Mouse (Mus musculus): Measurements from ENCODE around the gene Vsig10l.

Vsig10l gene

DNA sequence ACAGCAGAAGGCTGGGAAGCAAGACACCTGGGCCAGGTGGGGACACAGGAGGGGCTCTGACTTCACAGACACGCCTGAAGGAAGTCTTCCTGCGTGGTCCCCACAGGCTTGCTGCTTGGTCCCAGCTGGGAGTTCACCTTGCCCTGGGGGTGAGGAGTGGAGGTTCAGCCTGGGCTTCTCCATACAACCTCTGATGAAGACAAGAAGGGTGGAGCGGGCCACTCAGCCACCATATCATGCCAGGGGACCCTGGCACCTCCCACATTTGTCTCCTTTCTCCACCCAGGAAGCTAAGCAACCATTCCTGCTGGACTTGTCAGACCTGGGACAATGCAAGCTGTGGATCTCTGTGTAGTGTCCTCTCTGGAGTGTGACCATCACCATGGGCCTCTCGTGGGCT lies at the start of gene Vsig10l:
Gene Vsig10l, plus strand, starts transcription at position 301 of the 400 bp plus-strand sequence.
- in situ Hi-C loops (cut with MboI; ENCODE audit: low sequenced_read_pairs), result no loop called here

- in situ Hi-C loops (cut with MboI; ENCODE audit: low sequenced_read_pairs), result no loop called here
Measured at GRCm38 (mm10) chr7:43417298-43417697, 45.7 kb upstream of the Vsig10l start.

DNA sequence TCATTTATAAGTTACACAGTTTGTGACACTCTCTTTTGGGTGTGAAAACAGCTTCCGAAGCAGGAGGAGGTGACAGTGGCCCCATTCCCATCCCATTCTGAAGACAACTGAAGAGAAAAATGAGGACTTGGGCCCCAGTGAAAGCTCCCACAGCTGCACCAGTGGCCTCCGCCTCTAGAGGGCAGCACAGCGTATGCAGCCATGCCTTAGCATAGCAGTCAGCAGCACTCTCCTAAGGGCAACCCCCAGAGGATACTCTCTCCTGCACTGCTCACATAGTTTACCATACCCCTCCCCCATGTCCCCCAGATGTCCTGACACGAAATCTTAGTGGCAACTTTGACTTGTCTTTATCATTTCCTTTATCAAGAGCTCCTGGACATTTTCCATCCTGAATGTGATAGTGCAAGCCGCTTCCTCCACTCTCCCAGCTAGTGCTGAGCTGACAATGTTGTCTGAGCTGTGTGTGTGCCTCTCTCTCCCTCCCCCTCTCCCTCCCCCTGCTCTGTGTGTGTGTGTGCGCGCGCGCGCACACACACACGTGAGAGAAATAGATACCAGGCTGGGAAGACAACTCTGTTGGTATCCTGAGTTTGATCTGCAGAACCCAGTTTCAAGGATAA lies 39.8 kb upstream of the Vsig10l start:
- in situ Hi-C loops (cut with MboI; ENCODE audit: low sequenced_read_pairs), result no loop called here

GRCm38 (mm10) chr7:43423991-43424625 lies 38.8 kb upstream of the Vsig10l start:
- in situ Hi-C loops (cut with MboI; ENCODE audit: low sequenced_read_pairs), result no loop called here

DNA sequence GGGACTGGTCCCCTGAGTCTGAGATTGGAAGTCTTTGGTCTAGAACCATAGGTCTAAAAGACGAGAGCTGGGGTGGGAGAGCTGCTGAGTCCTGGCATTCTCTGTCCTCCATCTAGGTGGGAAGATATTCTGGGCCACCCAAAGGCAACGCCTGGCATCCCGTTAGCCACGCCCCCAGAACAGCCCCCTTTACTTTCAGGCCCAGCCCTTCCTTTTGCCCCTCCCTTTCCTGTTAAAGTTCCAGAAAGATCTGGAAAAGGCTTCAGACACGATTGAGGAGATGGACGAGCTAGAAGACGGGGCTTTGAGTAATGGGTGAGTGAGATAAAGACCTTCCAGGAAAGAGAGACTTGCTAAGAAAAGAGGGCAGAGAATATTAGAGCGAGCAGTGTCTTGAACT lies 35.5 kb upstream of the Vsig10l start, which contains the start of gene Lim2:
Gene Lim2, plus strand, starts transcription at position 265 of the 400 bp plus-strand sequence.
- in situ Hi-C loops (cut with MboI; ENCODE audit: low sequenced_read_pairs), result no loop called here

DNA sequence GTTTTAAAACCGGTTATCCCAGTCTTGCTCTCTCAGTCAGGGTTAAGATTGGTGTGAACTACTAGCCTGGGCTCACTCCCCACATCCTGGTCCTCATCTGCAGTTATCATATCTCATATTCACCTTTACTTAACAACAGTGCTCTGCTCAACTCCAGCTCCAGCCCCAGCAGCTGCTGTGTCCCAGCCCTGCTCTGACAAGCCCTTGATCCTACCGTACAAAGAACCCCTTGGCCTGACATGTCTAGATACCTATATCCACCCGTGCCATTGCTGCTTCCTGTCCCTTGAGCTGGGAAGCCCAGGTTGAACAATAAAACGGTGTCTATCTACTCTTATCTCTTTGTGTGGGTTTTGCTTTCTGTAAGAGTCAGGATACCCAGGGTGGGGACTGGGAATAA lies 33.5 kb upstream of the Vsig10l start:
- in situ Hi-C loops (cut with MboI; ENCODE audit: low sequenced_read_pairs), result no loop called here

GRCm38 (mm10) chr7:43432891-43433290 lies 30.1 kb upstream of the Vsig10l start:
- in situ Hi-C loops (cut with MboI; ENCODE audit: low sequenced_read_pairs), result loop anchor here (10.0 kb wide), 1 partner anchor 58 kb away; no protein-coding TSS in a partner anchor

- in situ Hi-C loops (cut with MboI; ENCODE audit: low sequenced_read_pairs), result loop anchor here (10.0 kb wide), 1 partner anchor 60 kb away; no protein-coding TSS in a partner anchor
Measured at GRCm38 (mm10) chr7:43434676-43435075, 28.3 kb upstream of the Vsig10l start.

DNA sequence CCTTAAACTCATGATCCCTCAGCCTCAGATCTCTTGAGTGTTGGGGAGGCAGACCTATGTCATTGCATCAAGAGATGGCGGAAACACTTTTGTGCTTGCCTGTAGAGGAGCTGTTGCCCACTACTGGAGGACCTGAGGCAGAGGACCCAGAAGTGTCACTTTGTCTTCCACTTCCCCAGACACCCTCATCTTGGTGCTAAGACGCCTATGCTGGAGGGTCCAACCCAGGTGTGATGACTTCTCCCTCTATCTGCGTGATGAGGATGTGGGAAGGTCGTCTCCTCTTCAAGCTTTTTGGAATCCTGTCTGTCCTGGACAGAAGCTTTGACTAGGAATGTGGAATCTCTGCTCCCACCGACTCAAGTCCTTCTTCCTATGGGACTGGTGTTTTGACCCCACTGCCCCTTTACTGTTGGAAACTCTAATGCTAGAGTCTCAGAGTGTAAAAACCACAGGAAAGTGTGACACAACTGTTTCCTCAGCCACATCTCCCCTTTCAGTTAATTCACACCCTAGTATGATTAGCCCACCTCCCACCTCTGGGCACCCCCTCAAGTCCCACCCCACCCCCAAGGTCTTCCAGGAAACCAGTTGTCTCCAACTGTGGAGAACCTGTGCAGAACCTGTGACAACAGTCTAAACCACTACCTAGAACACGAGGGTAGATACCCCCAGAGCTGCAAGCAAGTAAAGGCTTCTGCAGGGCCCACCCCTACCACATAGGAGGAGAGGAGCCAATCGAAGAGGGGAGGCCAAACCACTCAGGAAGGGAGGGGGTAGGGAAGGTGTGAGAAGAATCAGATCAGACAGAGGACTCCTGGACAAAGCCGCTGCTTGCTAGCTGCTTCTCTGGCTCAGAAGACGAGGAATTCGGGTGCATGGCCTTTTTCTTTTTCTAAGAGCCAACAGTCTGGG lies 26.4 kb upstream of the Vsig10l start, which contains the start of gene Nkg7:
Gene Nkg7, plus strand, starts transcription at position 733 of the 915 bp plus-strand sequence.
- in situ Hi-C loops (cut with MboI; ENCODE audit: low sequenced_read_pairs), result loop anchor here (10.0 kb wide), 1 partner anchor 62 kb away; no protein-coding TSS in a partner anchor

- in situ Hi-C loops (cut with MboI; ENCODE audit: low sequenced_read_pairs), result loop anchor here (10.0 kb wide), 1 partner anchor 64 kb away; no protein-coding TSS in a partner anchor
Measured at GRCm38 (mm10) chr7:43438611-43439010, 24.3 kb upstream of the Vsig10l start.

GRCm38 (mm10) chr7:43440482-43440881 lies 22.5 kb upstream of the Vsig10l start, which contains the start of gene Cldnd2:
Gene Cldnd2, plus strand, starts transcription at chr7:43440782.
- in situ Hi-C loops (cut with MboI; ENCODE audit: low sequenced_read_pairs), result no loop called here

DNA sequence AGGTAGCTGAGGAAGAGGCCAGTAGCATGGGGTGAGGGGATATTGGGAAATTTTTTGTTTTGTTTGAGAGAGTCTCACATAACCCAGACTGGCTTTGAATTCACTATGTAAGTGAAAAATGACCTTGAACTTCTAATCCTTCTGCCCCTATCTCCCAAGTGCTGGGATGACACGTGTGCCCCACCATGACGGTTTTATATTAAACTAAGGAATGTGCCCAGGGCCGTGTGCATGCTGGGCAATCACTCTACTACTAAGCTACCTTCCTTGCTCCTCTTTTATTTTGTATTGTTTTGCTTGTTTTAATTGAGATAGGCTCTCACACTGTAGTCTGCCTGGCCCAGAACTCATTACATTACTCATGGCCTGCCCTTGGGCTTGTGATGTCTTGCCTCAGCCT lies 21.9 kb upstream of the Vsig10l start:
- in situ Hi-C loops (cut with MboI; ENCODE audit: low sequenced_read_pairs), result no loop called here

- in situ Hi-C loops (cut with MboI; ENCODE audit: low sequenced_read_pairs), result no loop called here
Measured at GRCm38 (mm10) chr7:43442684-43443083, 20.3 kb upstream of the Vsig10l start.

- in situ Hi-C loops (cut with MboI; ENCODE audit: low sequenced_read_pairs), result no loop called here
Measured at GRCm38 (mm10) chr7:43443126-43443916, 19.6 kb upstream of the Vsig10l start.

GRCm38 (mm10) chr7:43443917-43444293 lies 19.0 kb upstream of the Vsig10l start, which contains the start of the genes Etfb and Gm45233:
Gene Etfb, plus strand, starts transcription at chr7:43444083.
Gene Gm45233, plus strand, starts transcription at chr7:43444128.
- in situ Hi-C loops (cut with MboI; ENCODE audit: low sequenced_read_pairs), result no loop called here

- in situ Hi-C loops (cut with MboI; ENCODE audit: low sequenced_read_pairs), result no loop called here
Measured at GRCm38 (mm10) chr7:43447801-43448200, 15.2 kb upstream of the Vsig10l start.

GRCm38 (mm10) chr7:43448246-43448645 lies 14.7 kb upstream of the Vsig10l start:
- in situ Hi-C loops (cut with MboI; ENCODE audit: low sequenced_read_pairs), result no loop called here

GRCm38 (mm10) chr7:43449811-43450210 lies 13.1 kb upstream of the Vsig10l start:
- in situ Hi-C loops (cut with MboI; ENCODE audit: low sequenced_read_pairs), result no loop called here

DNA sequence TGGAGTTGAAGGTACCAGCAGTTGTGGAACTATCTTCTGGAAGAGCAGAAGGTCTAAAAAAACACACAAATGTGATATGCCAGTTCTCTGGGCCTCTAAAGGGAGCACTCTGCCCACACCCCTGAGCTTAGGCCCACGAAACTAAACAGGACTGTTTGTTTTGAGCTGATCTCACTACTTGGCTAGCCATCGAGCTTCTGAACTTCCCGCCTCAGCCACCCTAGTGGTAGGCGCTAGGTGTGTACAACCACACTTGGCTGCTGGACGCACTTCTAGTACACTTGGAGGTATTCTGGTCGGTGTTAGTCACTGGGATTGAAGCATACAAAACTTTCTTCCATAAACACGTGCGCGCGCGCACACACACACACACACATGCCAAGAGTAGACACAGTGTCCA lies 11.2 kb upstream of the Vsig10l start:
- in situ Hi-C loops (cut with MboI; ENCODE audit: low sequenced_read_pairs), result no loop called here

GRCm38 (mm10) chr7:43452609-43453008 lies 10.3 kb upstream of the Vsig10l start:
- in situ Hi-C loops (cut with MboI; ENCODE audit: low sequenced_read_pairs), result no loop called here

Data from CH12F3 (cell line).